Mouse (Mus musculus) CD8-positive naive resting alpha-beta T cell, adult 2 months (primary cell): ENCODE measurements around the gene Sbk3.
A peak's percentile ranks its signal among the peaks of the same experiment; 100 is the strongest.

Source experiments
- DNase-seq, 2 experiments: peaks; one replicate each; pipeline ENCODE4 v3.0.0; 2022; ENCODE audit warnings: low read depth in 2 of 2, low spot score in 2 of 2

Sbk3 gene

DNA sequence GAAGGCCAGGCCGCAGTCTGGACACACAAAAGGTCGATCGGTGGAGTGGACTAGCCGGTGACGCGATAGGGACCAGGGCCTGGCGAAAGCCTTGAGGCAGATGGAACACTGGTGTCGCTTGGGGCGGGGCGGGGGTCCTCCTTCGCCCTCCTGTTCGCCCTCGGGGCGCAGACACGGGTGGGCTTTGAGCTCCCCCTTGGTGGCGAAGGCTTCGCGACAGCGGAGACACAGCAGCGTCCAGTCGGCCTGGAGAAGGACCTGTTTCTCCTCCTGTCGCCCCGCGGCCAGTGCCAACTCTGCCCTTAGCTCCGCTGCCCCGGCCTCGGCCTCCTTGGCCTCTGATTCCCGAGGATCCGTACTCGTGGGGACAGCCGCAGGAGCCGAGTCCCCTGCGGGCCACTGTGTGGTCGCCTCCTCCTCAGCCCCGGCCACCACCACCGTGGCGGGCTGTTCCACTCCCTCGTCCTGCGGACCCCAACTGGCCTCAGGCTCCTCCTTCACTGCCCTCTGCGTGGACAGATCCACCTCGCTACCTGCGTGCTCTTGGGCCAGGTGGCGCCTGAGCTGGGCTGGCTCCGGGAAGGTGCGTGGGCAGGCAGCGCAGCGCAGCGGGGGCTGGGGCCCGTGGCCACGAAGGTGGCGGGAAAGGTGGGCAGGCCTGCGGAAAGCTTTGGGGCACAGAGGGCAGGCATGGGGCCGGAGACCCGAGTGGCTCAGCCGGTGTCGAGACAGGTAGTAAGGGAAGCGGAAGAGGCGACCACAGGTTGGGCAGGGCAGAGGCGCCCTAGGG, 23.2 kb upstream of the Sbk3 start:
- DNase-seq = no peak

DNA sequence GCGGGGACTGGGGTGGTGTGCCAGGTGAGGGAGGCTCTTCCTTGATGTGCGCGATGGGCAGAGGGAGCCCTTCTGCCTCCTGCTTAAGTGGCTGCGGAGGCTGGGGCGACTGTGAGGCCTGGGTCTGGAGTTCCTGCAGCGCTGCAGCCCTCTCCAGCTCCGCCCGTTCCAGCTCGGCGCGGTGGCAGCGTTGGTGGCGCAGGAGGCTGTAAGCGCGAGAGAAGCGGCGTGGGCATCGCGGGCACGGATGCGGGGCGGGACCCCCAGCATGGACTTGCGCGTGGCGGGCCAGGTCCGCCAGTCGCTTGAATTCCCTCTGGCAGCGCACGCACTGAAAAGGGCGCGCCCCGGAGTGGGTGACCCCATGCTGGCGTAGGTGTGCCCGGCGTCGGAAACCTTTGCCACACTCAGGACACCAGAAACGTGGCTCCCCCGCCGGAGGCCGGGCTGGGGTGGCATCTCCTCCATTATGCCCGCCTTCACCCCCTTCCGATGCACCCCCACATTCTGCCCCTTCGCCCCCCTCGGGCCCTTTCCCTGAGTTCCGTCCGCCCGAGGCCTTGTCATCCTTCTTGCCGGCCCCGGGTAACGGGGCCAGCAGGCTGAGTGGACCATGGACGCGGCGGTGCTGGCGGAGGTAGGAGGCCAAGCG, 22.5 kb upstream of the Sbk3 start:
- no peak for DNase-seq

DNA sequence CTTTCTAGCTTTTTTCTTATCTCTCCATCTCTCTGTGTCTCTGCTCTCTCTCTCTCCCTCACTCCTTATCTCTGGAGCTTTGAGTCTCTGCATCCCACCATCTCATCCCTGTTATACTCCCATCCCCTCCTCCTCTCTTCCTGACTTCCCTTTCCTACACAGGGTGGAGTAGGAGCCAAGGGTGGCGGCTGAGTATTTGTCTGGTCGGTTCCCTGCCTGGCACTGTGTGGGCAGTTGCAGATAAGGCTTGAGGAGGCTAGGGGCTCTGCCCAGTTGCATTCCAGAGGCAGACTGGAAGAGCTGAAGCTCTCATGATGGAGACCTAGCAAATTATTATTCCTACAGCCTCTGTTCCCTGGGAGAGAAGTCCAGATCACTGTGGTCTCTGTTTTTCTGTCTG, 17.3 kb upstream of the Sbk3 start:
- no peak for DNase-seq

GRCm38 (mm10) chr7:4976832-4977231, 5.9 kb upstream of the Sbk3 start:
- peak in 1 of 2 experiments; percentile 19 for DNase-seq

DNA sequence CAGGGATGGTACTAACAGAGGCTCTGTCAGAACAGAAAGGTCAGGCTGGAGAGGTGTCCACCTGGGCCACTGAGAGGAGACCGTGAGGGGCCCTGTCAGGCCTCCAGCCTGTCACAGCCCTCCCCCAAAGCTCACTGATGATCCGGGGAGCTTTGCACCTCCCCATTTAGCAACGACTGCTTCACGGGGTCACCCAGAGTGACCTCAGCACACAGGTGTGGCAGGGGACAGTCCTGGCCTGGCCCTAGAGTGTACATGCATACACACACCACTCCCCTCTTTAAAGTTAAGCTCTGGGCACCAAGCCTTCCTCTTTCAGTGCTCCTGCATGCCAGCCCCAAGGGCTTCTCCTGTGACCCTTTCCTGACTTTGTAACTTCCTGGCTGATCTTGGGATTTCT, 4.5 kb upstream of the Sbk3 start:
- DNase-seq = no peak

DNA sequence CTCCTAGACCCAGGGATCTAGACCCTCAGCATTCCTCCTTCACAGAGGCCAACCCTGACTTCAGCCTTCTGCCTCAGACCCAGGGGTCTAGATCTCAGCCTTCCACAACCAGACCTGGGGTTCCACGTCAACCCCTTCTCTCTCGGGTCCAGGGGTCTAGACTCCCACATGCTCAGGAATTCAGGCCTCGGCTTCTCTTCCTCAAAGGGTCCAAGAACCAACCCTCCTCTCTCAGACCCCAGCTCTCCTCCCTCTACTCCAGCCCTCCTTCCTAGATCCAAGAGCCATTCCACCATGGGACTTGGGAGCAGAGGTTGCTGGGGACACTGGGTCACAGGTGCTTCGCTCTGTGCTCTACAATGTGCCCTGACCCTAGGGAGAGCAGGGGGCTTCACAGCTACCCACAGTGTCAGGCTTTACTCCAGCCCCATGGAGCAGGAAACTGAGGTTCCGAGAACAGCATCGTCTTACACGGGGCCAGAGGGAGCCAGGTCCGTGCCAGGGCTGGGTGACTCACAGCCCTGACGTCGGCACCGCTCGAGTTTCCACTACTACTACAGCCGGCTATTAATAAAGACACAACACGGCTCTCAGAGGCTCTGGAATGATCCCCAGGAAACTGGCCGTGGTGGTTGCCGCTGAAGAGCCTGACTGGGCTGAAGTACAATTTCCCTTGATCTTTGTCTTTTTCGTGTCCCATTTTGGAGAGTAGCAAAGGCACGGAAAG, 1.5 kb upstream of the Sbk3 start:
- DNase-seq = no peak

DNA sequence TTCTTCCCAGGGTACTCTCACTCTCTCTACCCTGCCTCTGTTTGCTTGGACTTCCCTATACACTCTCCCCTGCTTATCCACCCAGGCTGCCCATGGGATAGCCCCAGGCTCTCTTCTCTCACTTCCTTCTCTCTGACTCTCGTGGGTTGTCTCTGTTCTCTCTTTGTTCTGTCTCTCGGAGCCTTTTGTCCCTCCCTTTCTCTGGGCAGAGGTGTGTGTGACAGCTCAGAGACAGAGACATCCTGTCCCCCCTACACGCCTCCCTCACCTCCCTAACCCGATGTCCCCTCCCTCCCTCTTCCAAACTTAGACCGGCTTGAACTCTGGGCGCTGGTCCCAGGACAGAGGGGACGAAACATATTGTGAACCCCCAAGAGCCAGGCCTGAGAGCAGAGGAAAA, 742 bp upstream of the Sbk3 start:
- no peak for DNase-seq

GRCm38 (mm10) chr7:4964988-4965387, 6.0 kb downstream of the Sbk3 start:
- no peak for DNase-seq

- DNase-seq = peak; percentile 83 to 90
Observed at GRCm38 (mm10) chr7:4964272-4964671, 6.7 kb downstream of the Sbk3 start, which contains the start of gene Sbk2. Sbk2 (minus strand) TSS chr7:4964406.

DNA sequence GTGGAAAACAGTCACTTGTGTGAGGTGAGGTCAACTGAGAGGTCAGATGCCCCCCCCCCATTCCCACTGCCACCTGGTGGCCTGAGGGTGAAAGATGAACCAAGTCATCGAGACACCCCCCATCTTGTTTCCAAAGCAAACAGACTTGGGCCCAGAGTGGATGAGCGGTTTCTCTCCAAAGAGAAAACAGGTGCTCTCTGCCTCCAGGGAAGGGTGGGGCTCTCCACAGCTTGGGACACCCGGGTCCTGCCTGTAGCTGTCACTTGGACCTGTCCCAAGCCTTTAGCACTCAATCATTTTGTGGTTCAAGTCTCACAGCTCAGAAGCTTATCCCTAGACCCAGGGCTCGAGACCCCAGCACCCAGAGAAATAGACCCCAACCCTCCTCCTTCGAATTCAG, 7.4 kb downstream of the Sbk3 start:
- no peak for DNase-seq

GRCm38 (mm10) chr7:4957361-4957760, 13.6 kb downstream of the Sbk3 start:
- DNase-seq = no peak

DNA sequence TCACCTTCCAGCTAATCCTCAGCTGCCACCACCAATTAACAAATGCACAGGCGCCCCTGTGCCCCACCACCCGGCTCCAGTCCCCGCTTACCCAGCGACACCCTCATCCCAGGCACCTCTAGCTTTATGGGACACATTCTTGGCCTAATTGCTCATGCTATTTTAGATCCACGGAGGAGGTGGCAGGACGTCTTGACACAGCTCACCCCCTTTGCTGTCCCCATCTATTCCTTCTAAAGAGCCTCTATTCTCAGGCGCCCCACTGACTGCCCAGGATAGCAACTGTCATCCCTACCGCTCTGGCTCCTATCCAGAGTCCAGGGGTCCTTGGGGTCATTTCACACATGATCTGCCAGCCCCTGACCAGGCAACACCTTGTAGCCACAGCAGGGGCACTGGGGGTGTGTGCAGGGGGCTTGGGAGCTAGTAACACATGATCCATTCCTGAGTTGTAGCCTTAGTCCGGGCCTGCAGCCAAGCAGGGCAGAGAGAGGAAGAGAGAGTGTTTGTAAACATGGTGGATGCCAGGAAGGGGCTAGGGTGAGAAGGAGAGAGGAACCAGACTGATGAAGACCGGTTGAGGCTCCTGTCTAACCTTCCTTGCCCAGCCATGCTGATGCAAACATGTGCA, 17.0 kb downstream of the Sbk3 start:
- DNase-seq = no peak

DNA sequence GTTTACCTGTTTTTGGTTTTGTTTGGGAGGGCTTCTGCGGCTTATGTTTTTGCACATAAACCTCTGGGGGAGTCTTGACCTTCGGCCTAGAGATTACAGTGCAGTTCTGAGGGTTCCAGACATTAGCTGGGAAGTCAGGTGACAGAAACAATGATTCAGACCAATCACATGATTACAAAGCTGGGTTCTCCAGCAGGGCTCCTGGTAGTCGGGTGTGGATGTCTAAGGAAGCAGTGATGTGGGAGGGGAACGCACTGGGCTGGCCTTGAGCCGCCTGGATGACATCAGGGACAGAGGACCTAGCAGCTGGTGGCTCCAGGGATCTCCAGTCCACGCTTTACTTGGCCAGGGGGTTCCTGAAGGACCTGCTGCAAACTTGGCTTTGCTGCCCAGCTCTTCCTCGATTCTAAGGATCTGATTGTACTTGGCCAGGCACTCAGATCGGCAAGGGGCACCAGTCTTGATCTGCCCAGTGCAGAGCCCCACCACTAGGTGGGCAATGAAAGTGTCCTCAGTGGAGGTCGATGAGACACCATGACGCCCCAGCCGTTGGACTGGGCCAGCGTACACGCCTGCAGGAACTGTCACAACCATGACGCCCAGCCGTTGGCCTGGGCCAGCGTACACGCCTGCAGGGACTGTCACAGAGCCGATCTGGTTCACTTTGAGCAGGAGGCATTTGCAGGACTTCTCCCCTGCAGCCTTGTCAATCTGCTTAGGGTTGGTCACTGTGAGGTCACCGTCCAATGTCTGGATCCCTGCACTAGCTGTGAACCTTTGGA, 20.2 kb downstream of the Sbk3 start:
- no peak for DNase-seq

GRCm38 (mm10) chr7:4948386-4948785, 22.6 kb downstream of the Sbk3 start:
- DNase-seq = peak; percentile 33 to 49

DNA sequence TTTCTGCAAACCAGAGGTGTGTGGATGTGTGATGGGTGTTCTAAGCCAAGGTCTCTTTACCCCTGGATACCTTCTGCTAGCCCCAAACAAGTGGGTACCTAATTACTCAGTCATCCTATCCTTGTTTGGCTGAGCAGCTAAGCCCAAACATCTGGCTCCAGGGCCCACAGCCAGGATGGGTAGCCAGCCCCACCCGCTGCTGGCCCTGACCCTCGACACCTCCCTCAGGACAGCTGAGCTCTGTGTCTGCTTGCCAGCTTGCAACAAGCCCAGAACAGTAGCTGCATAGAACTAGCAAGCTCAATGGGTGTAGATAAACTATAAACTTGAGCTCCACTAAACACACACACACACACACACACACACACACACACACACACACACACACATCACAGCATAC, 23.1 kb downstream of the Sbk3 start:
- no peak for DNase-seq

GRCm38 (mm10) chr7:4943223-4943815, 27.6 kb downstream of the Sbk3 start:
- DNase-seq = peak; percentile 92 to 94

GRCm38 (mm10) chr7:4942673-4943072, 28.3 kb downstream of the Sbk3 start:
- DNase-seq = no peak

GRCm38 (mm10) chr7:4940068-4940479, 30.9 kb downstream of the Sbk3 start:
- DNase-seq = peak; percentile 87 to 91

DNA sequence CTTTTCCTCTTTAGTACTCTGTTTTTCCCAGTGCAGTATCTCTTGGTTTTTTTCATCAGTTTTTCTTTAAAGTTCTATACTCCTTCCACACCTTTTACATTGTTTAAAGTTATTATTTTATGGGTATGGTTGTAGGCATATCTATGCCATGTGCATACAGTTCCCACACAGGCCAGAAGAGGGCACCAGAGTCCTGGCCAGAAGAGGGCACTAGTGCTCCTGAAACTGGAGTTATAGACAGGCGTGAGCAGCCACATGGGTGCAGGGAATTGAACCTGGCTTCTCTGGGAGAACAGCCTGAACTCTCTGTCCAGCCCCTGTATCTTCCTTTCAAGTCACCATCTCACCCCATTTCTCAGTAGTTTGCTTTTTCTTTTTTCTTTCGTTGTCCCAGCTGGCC, 32.5 kb downstream of the Sbk3 start:
- DNase-seq = peak; percentile 76 to 81

GRCm38 (mm10) chr7:4937392-4937791, 33.6 kb downstream of the Sbk3 start:
- no peak for DNase-seq
